Mouse (Mus musculus) liver, embryonic 16.5 days (tissue): ENCODE measurements around the gene Tnr. TPM values are rescaled to one million over a fixed set of nuclear protein-coding genes. Genes with fewer than 3 reads are reported as not detected.

Experiments
- ATAC-seq: fragments of 200-750 bp; cut with Nextera tagmentation; 2 replicates; pipeline ENCODE4 v1.8.0; 2017; ENCODE audit warnings: low read depth, mild to moderate bottlenecking, moderate number of reproducible peaks, moderate library complexity
- H3K27ac ChIP-seq: fragments of 300-500 bp; sonication (generic); 2 replicates; pipeline ENCODE4 v1.5.1; 2014; ENCODE audit warnings: mild to moderate bottlenecking, low read length
- H3K27me3 ChIP-seq: fragments of 300-500 bp; sonication (generic); 2 replicates; pipeline ENCODE4 v1.6.1; 2014; ENCODE audit warnings: low read depth, low read length, mixed read lengths; ENCODE audit not compliant: control insufficient read depth, insufficient read depth
- H3K36me3 ChIP-seq: fragments of 300-500 bp; sonication (generic); 2 replicates; pipeline ENCODE4 v1.6.1; 2014; ENCODE audit warnings: mild to moderate bottlenecking; ENCODE audit not compliant: control insufficient read depth, insufficient read depth
- H3K4me1 ChIP-seq: fragments of 300-500 bp; sonication (generic); 2 replicates; pipeline ENCODE4 v1.6.1; 2014; ENCODE audit warnings: low read depth, low read length, mixed read lengths; ENCODE audit not compliant: control insufficient read depth
- H3K4me2 ChIP-seq: fragments of 300-500 bp; sonication (generic); 2 replicates; pipeline ENCODE4 v1.6.1; 2014; ENCODE audit warnings: low read depth, low read length, mixed read lengths
- H3K4me3 ChIP-seq: fragments of 300-500 bp; sonication (generic); 2 replicates; pipeline ENCODE4 v1.5.1; 2014; ENCODE audit warnings: low read depth, mild to moderate bottlenecking, low read length
- H3K9ac ChIP-seq: fragments of 300-500 bp; sonication (generic); 2 replicates; pipeline ENCODE4 v1.6.1; 2014; ENCODE audit warnings: low read depth, low read length
- H3K9me3 ChIP-seq: fragments of 300-500 bp; sonication (generic); replicated peaks from 2 replicates; pipeline ENCODE4 v1.6.1; 2016; ENCODE audit warnings: low read length; ENCODE audit not compliant: control insufficient read depth
- WGBS: fragments of 180-500 bp; shearing (Covaris S2); extraction: QIAGEN DNeasy Blood & Tissue Kit; methylation state at CpG from one replicate; pipeline ENCODE4 v1.1.7; 2014; ENCODE audit not compliant: insufficient replicate concordance; 5-methylcytosine and 5-hydroxymethylcytosine counted together
- polyA plus RNA-seq: library from polyadenylated mRNA; unstranded; fragments of >200 nt; fragmentation: Nextera tagmentation; extraction: Ambion mirVana; gene quantifications from 2 replicates; pipeline ENCODE4 v1.2.1, GENCODE M21; 2015

The Tnr gene
- polyA plus RNA-seq, 1 experiment from 2014 or later, result 0.02 TPM

DNA sequence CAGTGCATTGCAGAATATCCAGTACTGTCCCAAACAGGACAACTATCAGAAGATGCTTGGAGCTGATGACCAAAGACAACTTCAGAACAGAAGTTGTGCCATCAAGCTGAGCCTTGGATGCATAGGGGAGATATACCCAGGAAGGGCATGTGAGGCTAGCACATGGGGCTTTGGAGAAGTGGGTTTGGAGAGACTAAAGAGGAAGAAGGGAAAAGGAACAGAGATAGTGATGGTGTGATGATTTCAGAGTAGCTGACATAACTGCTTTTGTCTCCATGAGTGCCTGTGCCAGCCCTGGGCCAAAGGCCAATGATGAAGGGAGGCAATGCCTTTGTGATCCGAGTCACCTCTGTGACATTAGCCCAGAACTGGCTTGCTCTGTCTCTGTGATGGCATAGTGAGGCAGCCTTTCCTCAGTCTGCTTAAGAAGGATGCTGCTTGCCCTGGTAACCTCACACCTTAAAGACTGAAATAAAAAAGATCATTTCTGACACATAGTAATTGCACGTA is 220.2 kb downstream of the Tnr start:
- Histone ChIP-seq H3K36me3 (no peaks in the 10 kb centered on the region), H3K9ac (no peak overlapping the region), H3K9me3 (no peaks in the 10 kb centered on the region), H3K27me3 (no peaks in the 10 kb centered on the region), H3K4me3 (no peak overlapping the region), H3K27ac (no peak overlapping the region), H3K4me2 (no peak overlapping the region), H3K4me1 (no peaks in the 10 kb centered on the region)
- ATAC-seq, result no peak
- WGBS, result 71% methylated on average over 2 of the region's 2 CpGs

DNA sequence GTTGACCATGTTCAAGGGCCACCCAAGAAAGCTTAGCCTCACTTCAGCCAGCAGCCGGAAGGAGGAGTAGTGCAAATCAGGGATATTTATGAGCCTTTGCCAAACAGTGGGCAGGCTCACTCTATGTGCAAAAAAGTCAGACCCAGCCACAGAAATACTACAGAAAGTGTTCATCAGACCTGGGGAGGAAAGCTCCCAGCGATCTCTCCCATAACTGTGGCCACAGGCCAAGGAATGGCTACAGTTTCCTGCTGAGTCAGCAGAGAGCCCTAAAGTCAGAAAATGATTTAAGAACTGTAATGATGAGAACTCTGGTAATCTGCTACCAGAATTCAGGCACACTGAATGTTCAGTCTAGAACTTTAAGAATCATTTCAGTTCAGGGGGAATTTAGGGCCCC is 221.7 kb downstream of the Tnr start:
- H3K4me2 ChIP-seq, result no peak overlapping the region
- no peak overlapping the region for H3K9ac ChIP-seq

DNA sequence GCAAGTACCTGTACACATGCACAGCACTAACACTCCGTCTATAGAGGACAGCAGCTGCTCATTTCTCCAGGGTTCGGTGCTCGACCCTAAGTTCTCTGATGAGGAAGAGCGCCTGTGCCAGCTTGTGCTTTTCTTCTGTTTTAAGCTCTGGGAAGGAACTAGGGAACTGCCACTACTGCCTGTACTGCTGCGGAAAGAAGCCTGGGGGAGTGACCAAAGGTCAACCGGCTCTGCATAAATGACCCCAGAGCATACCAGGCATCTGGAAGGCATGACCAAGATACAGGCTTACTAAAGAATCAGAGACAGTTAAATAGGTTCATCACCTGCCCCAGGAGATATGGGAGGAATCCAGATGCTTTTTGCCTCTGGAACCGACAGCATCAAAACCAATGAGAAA is 224.4 kb downstream of the Tnr start:
- Histone ChIP-seq H3K27me3 (no peaks in the 10 kb centered on the region), H3K9me3 (no peaks in the 10 kb centered on the region), H3K4me2 (no peak overlapping the region), H3K27ac (no peak overlapping the region), H3K9ac (no peak overlapping the region), H3K4me3 (no peak overlapping the region), H3K4me1 (no peaks in the 10 kb centered on the region), H3K36me3 (no peaks in the 10 kb centered on the region)
- ATAC-seq, result no peak
- 65% methylated on average over 7 of the region's 7 CpGs for WGBS

More for the DNA sequence above, 221.7 kb downstream of the Tnr start:
- Histone ChIP-seq H3K4me3 (no peak overlapping the region), H3K36me3 (no peaks in the 10 kb centered on the region), H3K27me3 (no peaks in the 10 kb centered on the region), H3K9me3 (no peaks in the 10 kb centered on the region), H3K4me1 (no peaks in the 10 kb centered on the region), H3K27ac (no peak overlapping the region)
- no peak for ATAC-seq
- WGBS, result 76% methylated on average over 2 of the region's 2 CpGs

DNA sequence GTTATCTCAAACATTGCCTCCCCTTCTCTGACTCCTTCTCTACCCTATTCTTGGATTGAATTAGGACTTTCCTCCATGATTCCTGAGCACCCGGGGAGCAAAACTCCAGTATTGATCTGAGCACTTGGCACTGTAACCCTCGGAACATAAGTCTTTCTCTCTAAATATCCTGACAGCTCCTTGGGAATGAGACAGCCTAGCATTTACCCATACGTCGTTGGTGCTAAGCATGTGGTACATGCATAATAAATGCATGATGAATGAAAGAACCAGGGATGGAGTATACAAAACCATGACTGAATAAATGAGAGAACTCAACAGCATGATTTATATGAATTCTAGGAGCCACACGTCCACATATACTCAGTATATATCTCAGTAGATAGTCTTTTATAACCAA is 226.8 kb downstream of the Tnr start:
- Histone ChIP-seq H3K4me2 (no peak overlapping the region), H3K4me1 (no peaks in the 10 kb centered on the region), H3K4me3 (no peak overlapping the region), H3K9me3 (no peaks in the 10 kb centered on the region), H3K36me3 (no peaks in the 10 kb centered on the region), H3K27ac (no peak overlapping the region), H3K27me3 (no peaks in the 10 kb centered on the region), H3K9ac (no peak overlapping the region)
- ATAC-seq, result no peak
- WGBS, result 60% methylated on average over 5 of the region's 5 CpGs

DNA sequence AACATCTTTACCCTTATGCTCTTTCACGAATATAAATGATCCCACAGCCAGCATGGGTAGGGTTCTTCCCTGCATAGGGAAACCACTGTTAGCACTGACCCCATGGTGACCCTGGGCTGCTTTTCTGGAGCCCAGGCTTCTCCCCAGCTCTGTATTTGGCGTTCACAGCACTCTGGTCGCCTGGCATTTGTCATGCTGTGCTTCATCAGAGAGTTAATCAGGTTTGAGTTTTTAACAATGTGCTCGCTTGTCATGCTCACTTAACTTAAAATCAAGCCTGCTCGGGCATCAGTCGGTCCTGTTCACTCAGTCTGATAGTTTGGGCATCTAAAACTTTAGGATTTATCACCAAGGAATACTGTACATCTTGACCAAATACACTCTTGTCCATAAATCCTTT is 227.3 kb downstream of the Tnr start:
- WGBS, result 45% methylated on average over 6 of the region's 6 CpGs
- Histone ChIP-seq H3K4me2 (no peak overlapping the region), H3K36me3 (no peaks in the 10 kb centered on the region), H3K4me3 (no peak overlapping the region), H3K27me3 (no peaks in the 10 kb centered on the region), H3K9me3 (no peaks in the 10 kb centered on the region), H3K4me1 (no peaks in the 10 kb centered on the region), H3K27ac (no peak overlapping the region), H3K9ac (no peak overlapping the region)
- no peak for ATAC-seq

- Histone ChIP-seq H3K27ac (no peak overlapping the region), H3K4me3 (no peak overlapping the region), H3K4me2 (no peak overlapping the region), H3K4me1 (no peaks in the 10 kb centered on the region), H3K27me3 (no peaks in the 10 kb centered on the region), H3K9me3 (no peaks in the 10 kb centered on the region), H3K9ac (no peak overlapping the region), H3K36me3 (no peaks in the 10 kb centered on the region)
- ATAC-seq, result no peak
Observed at GRCm38 (mm10) chr1:159760970-159761369, 237.4 kb downstream of the Tnr start.

GRCm38 (mm10) chr1:159763901-159764300 is 240.3 kb downstream of the Tnr start:
- H3K4me2 ChIP-seq, result no peak overlapping the region
- no peaks in the 10 kb centered on the region for H3K4me1 ChIP-seq
- no peak overlapping the region for H3K4me3 ChIP-seq
- 51% methylated on average over 2 of the region's 2 CpGs for WGBS
- H3K36me3 ChIP-seq, result no peaks in the 10 kb centered on the region
- no peak overlapping the region for H3K27ac ChIP-seq
- no peaks in the 10 kb centered on the region for H3K9me3 ChIP-seq
- H3K27me3 ChIP-seq, result no peaks in the 10 kb centered on the region
- H3K9ac ChIP-seq, result no peak overlapping the region
- no peak for ATAC-seq

DNA sequence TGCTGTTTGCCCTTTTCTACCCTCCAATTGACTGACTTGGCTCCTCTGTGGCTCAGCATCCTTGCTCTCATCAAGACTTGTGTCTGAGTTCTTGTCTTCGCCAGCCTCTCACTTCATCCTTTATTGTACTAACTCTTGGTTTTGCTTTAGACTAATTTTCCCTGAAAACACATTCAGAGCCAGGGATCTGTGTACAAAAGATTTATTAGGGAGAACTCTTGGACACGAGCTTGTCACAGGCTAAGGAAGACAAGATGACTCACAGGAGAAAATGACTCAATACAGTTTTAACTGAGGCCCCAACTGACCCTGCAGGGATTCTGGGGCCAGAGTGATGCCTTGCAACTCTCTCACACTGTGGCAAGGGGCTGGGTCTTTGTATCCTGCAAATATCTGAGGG is 241.3 kb downstream of the Tnr start:
- Histone ChIP-seq H3K36me3 (no peaks in the 10 kb centered on the region), H3K27ac (no peak overlapping the region), H3K9me3 (no peaks in the 10 kb centered on the region), H3K4me1 (no peaks in the 10 kb centered on the region), H3K4me3 (no peak overlapping the region), H3K9ac (no peak overlapping the region), H3K27me3 (no peaks in the 10 kb centered on the region), H3K4me2 (no peak overlapping the region)
- WGBS, result 40% methylated on average over 2 of the region's 2 CpGs
- ATAC-seq, result no peak

GRCm38 (mm10) chr1:159769948-159770347 is 246.4 kb downstream of the Tnr start:
- Histone ChIP-seq H3K36me3 (no peaks in the 10 kb centered on the region), H3K9ac (no peak overlapping the region), H3K27me3 (no peaks in the 10 kb centered on the region), H3K27ac (no peak overlapping the region), H3K4me2 (no peak overlapping the region), H3K9me3 (no peaks in the 10 kb centered on the region), H3K4me1 (no peaks in the 10 kb centered on the region), H3K4me3 (no peak overlapping the region)
- WGBS, result 61% methylated on average over 6 of the region's 6 CpGs
- no peak for ATAC-seq

- Histone ChIP-seq H3K27ac (no peak overlapping the region), H3K9me3 (no peaks in the 10 kb centered on the region), H3K4me2 (no peak overlapping the region), H3K9ac (no peak overlapping the region), H3K4me3 (no peak overlapping the region), H3K36me3 (no peaks in the 10 kb centered on the region), H3K4me1 (no peaks in the 10 kb centered on the region), H3K27me3 (no peaks in the 10 kb centered on the region)
- ATAC-seq, result no peak
- WGBS, result 67% methylated on average over 12 of the region's 12 CpGs
Observed at GRCm38 (mm10) chr1:159773671-159774070, 250.1 kb downstream of the Tnr start.
